Mouse (Mus musculus) MEL (cell line): ENCODE results near the gene Myo3b.

Experiments used
- MAX ChIP-seq: IDR thresholded peaks from 2 replicates; pipeline ENCODE4 v1.6.1; 2011; ENCODE audit warnings: low read length, improper control_type of control experiment
- POLR2AphosphoS2 ChIP-seq: IDR thresholded peaks from 2 replicates; pipeline ENCODE4 v1.6.1; 2011; ENCODE audit warnings: low read length, improper control_type of control experiment
- SIN3A ChIP-seq: IDR thresholded peaks from 2 replicates; pipeline ENCODE4 v1.6.1; 2012; ENCODE audit warnings: low read length, improper control_type of control experiment, inconsistent platforms
- ZC3H11A ChIP-seq: IDR thresholded peaks from 2 replicates; pipeline ENCODE4 v1.6.1; 2012; ENCODE audit warnings: low read depth, mild to moderate bottlenecking, inconsistent platforms, low read length, improper control_type of control experiment

DNA sequence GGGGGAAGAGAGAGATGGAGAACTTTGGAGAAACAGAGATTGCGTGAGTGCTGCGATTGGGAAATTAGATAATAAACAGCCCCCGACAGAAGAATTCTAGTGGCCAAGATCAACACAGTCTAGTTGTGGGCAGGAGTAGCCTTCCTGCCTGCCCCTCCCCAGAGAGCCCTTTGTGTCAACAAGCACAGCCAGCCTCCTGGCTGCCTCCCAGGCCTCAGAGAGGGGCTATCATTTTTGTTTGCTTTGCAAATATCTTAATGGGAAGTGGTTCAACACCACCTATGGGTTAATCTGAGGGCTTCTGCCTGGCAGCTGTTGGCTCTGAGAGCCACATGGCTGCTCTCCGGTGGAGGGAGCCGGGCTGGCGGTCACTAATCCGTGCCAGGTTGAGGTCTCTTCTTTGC, 298.3 kb downstream of the Myo3b start:
- TF ChIP-seq MAX: no peak
- TF ChIP-seq POLR2AphosphoS2: no peak
- no peak for TF ChIP-seq SIN3A
- TF ChIP-seq ZC3H11A: no peak
